Mouse (Mus musculus) CH12.LX (cell line): ENCODE data around the gene Pnpla2.

Source experiments
- BHLHE40 ChIP-seq: IDR thresholded peaks from 2 replicates; pipeline ENCODE4 v1.6.1; 2011; ENCODE audit warnings: mild to moderate bottlenecking, low read depth, low read length, improper control_type of control experiment
- CTCF ChIP-seq, 2 experiments: IDR thresholded peaks in 1 of 2; conservative IDR thresholded peaks in 1 of 2; 2 replicates each; pipeline ENCODE4 v1.5.1; 2011 to 2012; ENCODE audit warnings: low read depth in 2 of 2, low read length in 2 of 2, improper control_type of control experiment in 1 of 2, inconsistent platforms in 1 of 2, mild to moderate bottlenecking in 1 of 2, moderate library complexity in 1 of 2
- EP300 ChIP-seq: IDR thresholded peaks from 2 replicates; pipeline ENCODE4 v1.6.1; 2011; ENCODE audit warnings: low read length, improper control_type of control experiment
- HCFC1 ChIP-seq: IDR thresholded peaks from 2 replicates; pipeline ENCODE4 v1.6.1; 2012; ENCODE audit warnings: low read depth, mild to moderate bottlenecking, inconsistent platforms, low read length, improper control_type of control experiment
- MAX ChIP-seq: IDR thresholded peaks from 2 replicates; pipeline ENCODE4 v1.6.1; 2011; ENCODE audit warnings: low read length, improper control_type of control experiment
- POLR2A ChIP-seq: IDR thresholded peaks from 2 replicates; pipeline ENCODE4 v1.6.1; 2011; ENCODE audit warnings: low read depth, mild to moderate bottlenecking, improper control_type of control experiment, low read length
- ZKSCAN1 ChIP-seq: IDR thresholded peaks from 2 replicates; pipeline ENCODE4 v1.6.1; 2012; ENCODE audit warnings: low read depth, inconsistent platforms, low read length, improper control_type of control experiment, borderline replicate concordance

- no peak for TF ChIP-seq BHLHE40
- no peak for TF ChIP-seq CTCF (conservative IDR thresholded peaks at IDR 0.05 in 1 of 2, IDR thresholded peaks at IDR 0.05 in 1 of 2; ENCODE audit: low read depth in 2 of 2, low read length in 2 of 2)
- TF ChIP-seq MAX, result no peak
- no peak for TF ChIP-seq HCFC1
- TF ChIP-seq POLR2A, result no peak
- no peak for TF ChIP-seq EP300
- TF ChIP-seq ZKSCAN1, result no peak
These were observed 32.1 kb downstream of the Pnpla2 start for GRCm38 (mm10) chr7:141487141-141487540.
